Mouse (Mus musculus) brain, embryonic 14.5 days (tissue): ENCODE results near the gene Rps27. TPM values are rescaled to one million over a fixed set of nuclear protein-coding genes. Genes with fewer than 3 reads are reported as not detected.
A peak's percentile ranks its signal among the peaks of the same experiment; 100 is the strongest.

Experiments used
- DNase-seq: peaks from one replicate; pipeline ENCODE4 v3.0.0-alpha.2; 2011; ENCODE audit warnings: low read depth
- CTCF ChIP-seq: fragments of 200-500 bp; IDR thresholded peaks from 2 replicates; pipeline ENCODE4 v1.5.1; 2012; ENCODE audit warnings: inconsistent platforms, mild to moderate bottlenecking, moderate library complexity, borderline replicate concordance; ENCODE audit not compliant: insufficient read depth, insufficient read length; ENCODE audit errors: extremely low read depth
- POLR2A ChIP-seq: fragments of 200-500 bp; IDR thresholded peaks from 2 replicates; pipeline ENCODE4 v1.6.1; 2012; ENCODE audit warnings: mild to moderate bottlenecking, inconsistent platforms, borderline replicate concordance; ENCODE audit not compliant: poor library complexity, insufficient read depth, insufficient read length, severe bottlenecking; ENCODE audit errors: extremely low read depth
- polyA plus RNA-seq: library from polyadenylated mRNA; depleted of rRNA; stranded (reverse); fragments of >200 nt; gene quantifications from 2 replicates; pipeline ENCODE4 v1.2.3, GENCODE M21; 2012

Gene Rps27
- polyA plus RNA-seq, 1 experiment = 2,101 TPM

GRCm38 (mm10) chr3:90222941-90223340 is 9.5 kb upstream of the Rps27 start:
- no peak for DNase-seq
- TF ChIP-seq CTCF (no peak), POLR2A (no peak)

GRCm38 (mm10) chr3:90222455-90222854 is 9.0 kb upstream of the Rps27 start:
- no peak for DNase-seq
- no peak for TF ChIP-seq POLR2A
- TF ChIP-seq CTCF = no peak

DNA sequence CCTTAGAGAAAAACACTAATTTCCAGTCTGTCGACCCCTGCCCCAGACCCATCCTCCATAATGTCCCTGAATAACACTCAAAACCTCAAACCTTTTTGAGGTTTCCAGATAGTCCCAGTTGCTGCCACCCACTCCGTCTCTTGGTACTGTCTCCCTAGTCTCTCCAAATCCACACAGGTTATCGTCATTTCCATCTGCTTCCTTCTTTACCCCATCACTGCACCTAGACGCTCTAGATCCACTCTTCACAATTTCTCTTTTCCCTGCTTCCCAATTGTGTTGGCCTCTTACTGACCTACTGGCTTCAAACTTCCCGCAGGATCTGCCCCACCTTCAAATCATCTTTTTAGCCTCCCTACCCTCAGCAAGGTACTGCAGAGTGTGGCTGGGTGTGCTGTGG is 7.7 kb upstream of the Rps27 start:
- no peak for TF ChIP-seq POLR2A
- TF ChIP-seq CTCF = no peak

GRCm38 (mm10) chr3:90220531-90220951 is 7.1 kb upstream of the Rps27 start:
- 0 out of 2 replicates have a peak, but pooled peaks have one; percentile 23 for TF ChIP-seq POLR2A
- TF ChIP-seq CTCF = no peak
- peak; percentile 67 for DNase-seq

More for the DNA sequence above, 7.7 kb upstream of the Rps27 start:
- no peak for DNase-seq

- DNase-seq = peak; percentile 87
- no peak for TF ChIP-seq POLR2A
- peak; percentile 55; the same call in 1 of the 2 replicates for TF ChIP-seq CTCF
Measured at GRCm38 (mm10) chr3:90220088-90220487, 6.6 kb upstream of the Rps27 start.

GRCm38 (mm10) chr3:90215825-90216380 is 2.5 kb upstream of the Rps27 start:
- DNase-seq = no peak
- TF ChIP-seq CTCF (no peak), POLR2A (no peak)

DNA sequence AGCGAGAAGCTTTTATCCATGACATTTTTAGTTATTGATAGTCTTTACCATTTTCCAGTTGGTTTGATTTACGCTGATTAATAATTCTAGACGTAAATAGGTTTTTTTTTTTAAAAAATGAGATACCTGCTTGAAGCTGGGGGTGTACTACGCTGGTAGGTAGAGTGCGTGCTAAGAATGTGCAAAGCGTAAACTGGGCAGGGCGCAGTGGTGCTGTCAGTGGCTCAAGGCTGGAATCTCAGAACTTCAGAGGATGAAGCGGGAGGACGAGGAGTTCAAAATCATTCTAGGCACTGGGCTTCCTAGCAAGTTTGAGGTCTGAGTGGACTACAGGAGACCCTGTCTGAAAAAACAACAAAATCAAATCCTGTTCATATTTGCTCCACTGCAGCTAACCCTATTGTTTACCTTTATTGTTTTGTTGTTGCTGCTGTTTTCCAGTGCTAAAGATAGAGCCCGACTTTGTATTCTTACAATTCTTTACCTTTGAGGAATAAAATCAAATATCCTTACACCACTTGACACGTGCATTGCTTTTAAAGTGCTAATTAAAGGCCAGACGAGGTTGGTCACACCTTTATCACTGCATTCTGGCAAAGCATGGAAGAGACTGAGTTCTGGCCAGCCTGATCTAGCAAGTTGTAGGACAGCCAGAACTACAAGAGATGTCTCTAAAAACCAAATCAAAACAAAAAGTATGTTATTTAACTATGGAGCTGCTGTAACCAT is 669 bp upstream of the Rps27 start:
- no peak for TF ChIP-seq CTCF
- no peak for TF ChIP-seq POLR2A
- peak; percentile 55 for DNase-seq

- TF ChIP-seq CTCF = no peak
- no peak for TF ChIP-seq POLR2A
- DNase-seq = no peak
Measured at GRCm38 (mm10) chr3:90212723-90213122, 728 bp downstream of the Rps27 start.

GRCm38 (mm10) chr3:90211475-90212398 is 1.7 kb downstream of the Rps27 start:
- no peak for DNase-seq
- no peak for TF ChIP-seq CTCF
- no peak for TF ChIP-seq POLR2A

DNA sequence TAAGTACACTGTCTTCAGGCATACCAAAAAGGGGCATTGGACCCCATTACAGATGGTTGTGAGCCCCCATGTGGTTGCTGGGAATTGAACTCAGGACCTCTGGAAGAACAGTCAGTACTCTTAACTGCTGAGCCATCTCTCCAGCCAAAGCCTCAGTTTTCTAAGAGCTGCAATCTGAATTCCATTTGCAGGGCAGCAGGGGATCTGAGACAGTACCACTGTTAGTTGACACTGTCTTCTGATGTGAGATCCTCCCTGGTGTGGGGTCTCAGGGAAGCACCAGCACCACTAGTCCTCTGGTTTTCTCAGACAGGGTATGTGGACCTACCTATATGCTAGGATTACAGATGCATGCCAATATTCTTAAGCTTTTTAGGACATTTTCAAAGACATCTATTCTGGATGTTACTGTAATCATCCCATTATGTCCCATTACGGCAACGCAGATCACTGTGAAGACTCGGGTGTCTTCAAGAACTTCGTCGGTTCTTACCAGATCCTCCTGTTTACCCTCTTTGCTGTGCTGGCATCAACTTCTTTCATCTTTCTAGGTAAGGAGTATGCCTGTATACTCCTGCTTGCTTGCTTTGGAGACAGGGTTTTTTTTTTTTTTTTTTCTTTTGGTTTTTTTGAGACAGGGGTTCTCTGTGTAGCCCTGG is 3.4 kb downstream of the Rps27 start:
- no peak for DNase-seq
- no peak for TF ChIP-seq POLR2A
- no peak for TF ChIP-seq CTCF

- TF ChIP-seq CTCF (no peak), POLR2A (no peak)
- DNase-seq = no peak
Measured at GRCm38 (mm10) chr3:90208662-90209061, 4.8 kb downstream of the Rps27 start.

DNA sequence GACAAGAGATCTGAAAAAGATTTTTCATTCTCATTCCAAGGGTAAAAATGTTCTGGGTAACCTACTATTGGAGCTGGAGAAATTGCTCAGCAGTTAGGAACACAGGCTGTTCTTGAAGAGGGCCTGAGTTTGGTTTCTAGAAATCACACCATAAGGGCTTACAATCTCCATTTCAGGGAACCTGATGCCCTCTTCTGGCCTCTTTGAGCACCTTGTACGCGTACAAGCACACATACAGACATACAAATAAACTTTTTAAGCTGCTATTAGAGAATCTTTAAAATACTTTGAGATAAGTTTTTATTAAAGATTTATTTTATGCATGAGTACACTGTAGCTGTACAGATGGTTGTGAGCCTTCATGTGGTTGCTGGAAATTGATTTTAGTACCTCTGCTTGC is 8.9 kb downstream of the Rps27 start:
- TF ChIP-seq CTCF (no peak), POLR2A (no peak)
- DNase-seq = no peak
